Mouse (Mus musculus) liver, embryonic 16.5 days (tissue): Measurements from ENCODE around the gene Lbh. TPM values are rescaled to one million over a fixed set of nuclear protein-coding genes. Genes with fewer than 3 reads are reported as not detected.

Source experiments
- ATAC-seq: fragments of 200-750 bp; cut with Nextera tagmentation; 2 replicates; pipeline ENCODE4 v1.8.0; 2017; ENCODE audit warnings: low read depth, mild to moderate bottlenecking, moderate number of reproducible peaks, moderate library complexity
- H3K27ac ChIP-seq: fragments of 300-500 bp; sonication (generic); 2 replicates; pipeline ENCODE4 v1.5.1; 2014; ENCODE audit warnings: mild to moderate bottlenecking, low read length
- H3K27me3 ChIP-seq: fragments of 300-500 bp; sonication (generic); 2 replicates; pipeline ENCODE4 v1.6.1; 2014; ENCODE audit warnings: low read depth, low read length, mixed read lengths; ENCODE audit not compliant: control insufficient read depth, insufficient read depth
- H3K36me3 ChIP-seq: fragments of 300-500 bp; sonication (generic); 2 replicates; pipeline ENCODE4 v1.6.1; 2014; ENCODE audit warnings: mild to moderate bottlenecking; ENCODE audit not compliant: control insufficient read depth, insufficient read depth
- H3K4me1 ChIP-seq: fragments of 300-500 bp; sonication (generic); 2 replicates; pipeline ENCODE4 v1.6.1; 2014; ENCODE audit warnings: low read depth, low read length, mixed read lengths; ENCODE audit not compliant: control insufficient read depth
- H3K4me2 ChIP-seq: fragments of 300-500 bp; sonication (generic); 2 replicates; pipeline ENCODE4 v1.6.1; 2014; ENCODE audit warnings: low read depth, low read length, mixed read lengths
- H3K4me3 ChIP-seq: fragments of 300-500 bp; sonication (generic); 2 replicates; pipeline ENCODE4 v1.5.1; 2014; ENCODE audit warnings: low read depth, mild to moderate bottlenecking, low read length
- H3K9ac ChIP-seq: fragments of 300-500 bp; sonication (generic); 2 replicates; pipeline ENCODE4 v1.6.1; 2014; ENCODE audit warnings: low read depth, low read length
- H3K9me3 ChIP-seq: fragments of 300-500 bp; sonication (generic); replicated peaks from 2 replicates; pipeline ENCODE4 v1.6.1; 2016; ENCODE audit warnings: low read length; ENCODE audit not compliant: control insufficient read depth
- WGBS: fragments of 180-500 bp; shearing (Covaris S2); extraction: QIAGEN DNeasy Blood & Tissue Kit; methylation state at CpG from one replicate; pipeline ENCODE4 v1.1.7; 2014; ENCODE audit not compliant: insufficient replicate concordance; 5-methylcytosine and 5-hydroxymethylcytosine counted together
- polyA plus RNA-seq: library from polyadenylated mRNA; unstranded; fragments of >200 nt; fragmentation: Nextera tagmentation; extraction: Ambion mirVana; gene quantifications from 2 replicates; pipeline ENCODE4 v1.2.1, GENCODE M21; 2015

Lbh gene
- polyA plus RNA-seq, 1 experiment from 2014 or later = 0.80 TPM

DNA sequence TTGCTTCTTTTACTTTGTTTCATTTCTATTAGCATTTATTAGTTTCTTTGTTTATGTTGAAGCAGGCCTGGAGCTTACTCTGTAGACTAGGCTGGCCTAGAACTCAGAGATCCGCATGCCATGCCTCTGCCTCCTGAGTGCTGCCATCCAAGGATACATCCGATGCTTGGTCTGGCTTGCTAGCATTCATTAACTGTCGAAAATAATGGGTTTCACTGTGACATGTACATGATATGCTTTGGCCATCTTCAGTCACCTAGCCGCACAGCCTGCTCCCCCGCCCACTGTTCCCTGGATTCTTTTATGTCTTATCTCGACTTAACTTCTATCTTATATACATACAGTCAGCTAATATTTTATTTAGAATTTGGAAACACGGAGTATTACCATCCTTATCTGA is 21.0 kb upstream of the Lbh start:
- no peak overlapping the region for H3K27ac ChIP-seq
- no peaks in the 10 kb centered on the region for H3K4me1 ChIP-seq
- H3K4me2 ChIP-seq = no peak overlapping the region
- H3K9me3 ChIP-seq = no peaks in the 10 kb centered on the region
- 64% methylated on average over 7 of the region's 7 CpGs for WGBS
- ATAC-seq = no peak
- H3K9ac ChIP-seq = no peak overlapping the region
- no peak overlapping the region for H3K4me3 ChIP-seq
- H3K36me3 ChIP-seq = no peaks in the 10 kb centered on the region
- H3K27me3 ChIP-seq = no peaks in the 10 kb centered on the region

DNA sequence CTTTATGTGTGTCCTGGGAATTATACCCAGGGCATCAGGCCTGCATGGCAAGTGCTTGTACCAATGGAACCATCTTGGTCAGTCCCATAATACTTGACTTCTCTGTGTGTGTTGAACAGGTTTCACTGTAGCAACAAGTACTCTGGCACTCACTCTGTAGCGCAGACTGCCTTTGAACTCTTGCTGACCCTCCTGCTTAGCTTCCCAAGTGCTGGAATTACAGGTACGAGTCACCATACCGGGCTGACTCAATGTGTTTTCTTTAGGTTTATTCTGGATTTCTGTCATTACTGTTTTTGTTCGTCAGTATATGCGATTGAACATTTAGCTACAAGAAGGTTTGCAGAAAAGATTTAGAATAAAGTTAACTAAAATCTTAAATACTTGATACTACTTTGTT is 20.1 kb upstream of the Lbh start:
- WGBS = 66% methylated on average over 5 of the region's 5 CpGs
- ATAC-seq = no peak
- no peak overlapping the region for H3K9ac ChIP-seq

GRCm38 (mm10) chr17:72898775-72899174 is 19.3 kb upstream of the Lbh start:
- H3K9me3 ChIP-seq = no peaks in the 10 kb centered on the region
- no peak overlapping the region for H3K9ac ChIP-seq
- 60% methylated on average over 3 of the region's 3 CpGs for WGBS
- H3K36me3 ChIP-seq = no peaks in the 10 kb centered on the region
- no peak overlapping the region for H3K4me3 ChIP-seq
- H3K27me3 ChIP-seq = no peaks in the 10 kb centered on the region
- H3K27ac ChIP-seq = no peak overlapping the region
- no peaks in the 10 kb centered on the region for H3K4me1 ChIP-seq
- no peak for ATAC-seq
- no peak overlapping the region for H3K4me2 ChIP-seq

More for the DNA sequence above, 20.1 kb upstream of the Lbh start:
- H3K9me3 ChIP-seq = no peaks in the 10 kb centered on the region
- no peaks in the 10 kb centered on the region for H3K4me1 ChIP-seq
- H3K4me2 ChIP-seq = no peak overlapping the region
- no peak overlapping the region for H3K27ac ChIP-seq
- no peaks in the 10 kb centered on the region for H3K36me3 ChIP-seq
- H3K27me3 ChIP-seq = no peaks in the 10 kb centered on the region
- H3K4me3 ChIP-seq = no peak overlapping the region

DNA sequence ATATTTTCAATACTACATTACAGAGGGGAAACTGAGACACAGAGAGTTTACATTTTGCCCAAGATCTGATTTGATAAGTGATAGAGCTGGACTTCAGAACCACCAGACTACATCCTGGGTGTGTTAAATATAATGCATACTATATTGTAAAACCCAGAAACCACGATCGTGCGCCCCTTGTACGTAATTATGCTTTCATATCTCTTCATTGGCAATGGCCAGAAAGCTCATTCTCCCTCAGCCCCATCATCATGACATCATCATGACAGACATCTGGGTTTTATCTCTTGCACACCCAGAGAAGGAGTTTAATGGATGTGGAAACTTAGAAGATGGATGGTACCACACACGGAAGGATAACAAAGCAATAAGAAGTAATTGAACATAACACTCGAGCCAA is 17.1 kb upstream of the Lbh start:
- H3K4me3 ChIP-seq = no peak overlapping the region
- 65% methylated on average over 6 of the region's 6 CpGs for WGBS
- H3K9ac ChIP-seq = no peak overlapping the region
- no peaks in the 10 kb centered on the region for H3K9me3 ChIP-seq
- no peak overlapping the region for H3K4me2 ChIP-seq
- H3K4me1 ChIP-seq = no peaks in the 10 kb centered on the region
- H3K27ac ChIP-seq = no peak overlapping the region
- H3K36me3 ChIP-seq = no peaks in the 10 kb centered on the region
- ATAC-seq = no peak
- no peaks in the 10 kb centered on the region for H3K27me3 ChIP-seq

GRCm38 (mm10) chr17:72901705-72902104 is 16.4 kb upstream of the Lbh start:
- no peak overlapping the region for H3K4me3 ChIP-seq
- no peak overlapping the region for H3K27ac ChIP-seq
- 60% methylated on average over 4 of the region's 4 CpGs for WGBS
- no peak for ATAC-seq
- no peaks in the 10 kb centered on the region for H3K4me1 ChIP-seq
- H3K9me3 ChIP-seq = no peaks in the 10 kb centered on the region
- no peaks in the 10 kb centered on the region for H3K27me3 ChIP-seq
- no peak overlapping the region for H3K9ac ChIP-seq
- H3K36me3 ChIP-seq = no peaks in the 10 kb centered on the region
- no peak overlapping the region for H3K4me2 ChIP-seq

DNA sequence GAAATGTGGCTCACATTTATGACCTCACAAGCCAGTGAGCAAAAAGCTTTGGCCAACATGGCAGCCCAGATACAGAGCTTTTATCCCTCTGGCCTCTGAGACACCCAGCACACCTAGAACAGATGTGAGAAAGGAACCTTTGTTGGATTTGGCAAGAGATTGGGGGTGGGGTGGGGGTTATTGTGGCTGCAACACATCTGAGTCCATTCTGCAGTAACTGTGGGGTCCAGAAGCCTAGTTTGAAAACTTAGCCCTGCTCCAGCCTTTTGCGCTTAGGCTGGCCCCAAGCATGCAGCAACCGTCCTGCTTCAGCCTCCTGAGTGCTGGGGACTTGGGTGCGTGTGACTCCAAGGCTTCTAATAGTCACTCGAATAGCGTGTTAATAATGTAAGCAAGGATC is 14.8 kb upstream of the Lbh start:
- no peaks in the 10 kb centered on the region for H3K4me1 ChIP-seq
- ATAC-seq = no peak
- WGBS = 75% methylated on average over 5 of the region's 5 CpGs
- no peaks in the 10 kb centered on the region for H3K36me3 ChIP-seq
- no peak overlapping the region for H3K27ac ChIP-seq
- H3K4me3 ChIP-seq = no peak overlapping the region
- H3K27me3 ChIP-seq = no peaks in the 10 kb centered on the region
- H3K9ac ChIP-seq = no peak overlapping the region
- no peak overlapping the region for H3K4me2 ChIP-seq
- no peaks in the 10 kb centered on the region for H3K9me3 ChIP-seq

DNA sequence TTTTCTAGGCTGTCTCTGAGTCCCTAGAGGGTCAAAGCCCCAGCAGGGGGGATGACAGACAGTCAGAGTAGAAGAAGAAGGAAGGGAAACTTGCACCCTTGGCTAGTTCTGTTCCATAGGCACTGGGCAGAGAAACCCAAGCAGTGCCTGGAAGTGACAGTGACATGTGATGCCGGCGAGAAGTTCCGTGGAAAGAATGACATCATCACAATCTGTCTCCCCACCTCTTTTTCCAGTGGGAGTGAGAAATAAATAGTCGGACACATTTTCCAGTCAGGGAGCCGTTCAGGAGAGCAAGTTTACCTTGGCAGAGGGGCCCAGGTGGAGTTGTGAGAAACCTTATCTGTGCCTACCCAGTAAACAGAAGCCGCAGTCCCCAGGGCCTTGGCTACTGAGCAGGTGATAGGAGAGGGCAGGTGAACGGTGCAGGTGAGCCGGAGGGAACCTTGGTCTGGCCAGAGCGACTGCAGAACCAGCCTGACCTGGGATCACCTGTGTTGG is 14.1 kb upstream of the Lbh start:
- Histone ChIP-seq H3K4me3 (no peak overlapping the region), H3K27ac (no peak overlapping the region), H3K9me3 (no peaks in the 10 kb centered on the region), H3K36me3 (no peaks in the 10 kb centered on the region), H3K9ac (no peak overlapping the region), H3K4me1 (no peaks in the 10 kb centered on the region), H3K27me3 (no peaks in the 10 kb centered on the region), H3K4me2 (no peak overlapping the region)
- WGBS = 48% methylated on average over 9 of the region's 9 CpGs
- ATAC-seq = peak; percentile 24; the same call in 1 of the 2 replicates

GRCm38 (mm10) chr17:72904873-72905272 is 13.2 kb upstream of the Lbh start:
- 62% methylated on average over 7 of the region's 7 CpGs for WGBS

DNA sequence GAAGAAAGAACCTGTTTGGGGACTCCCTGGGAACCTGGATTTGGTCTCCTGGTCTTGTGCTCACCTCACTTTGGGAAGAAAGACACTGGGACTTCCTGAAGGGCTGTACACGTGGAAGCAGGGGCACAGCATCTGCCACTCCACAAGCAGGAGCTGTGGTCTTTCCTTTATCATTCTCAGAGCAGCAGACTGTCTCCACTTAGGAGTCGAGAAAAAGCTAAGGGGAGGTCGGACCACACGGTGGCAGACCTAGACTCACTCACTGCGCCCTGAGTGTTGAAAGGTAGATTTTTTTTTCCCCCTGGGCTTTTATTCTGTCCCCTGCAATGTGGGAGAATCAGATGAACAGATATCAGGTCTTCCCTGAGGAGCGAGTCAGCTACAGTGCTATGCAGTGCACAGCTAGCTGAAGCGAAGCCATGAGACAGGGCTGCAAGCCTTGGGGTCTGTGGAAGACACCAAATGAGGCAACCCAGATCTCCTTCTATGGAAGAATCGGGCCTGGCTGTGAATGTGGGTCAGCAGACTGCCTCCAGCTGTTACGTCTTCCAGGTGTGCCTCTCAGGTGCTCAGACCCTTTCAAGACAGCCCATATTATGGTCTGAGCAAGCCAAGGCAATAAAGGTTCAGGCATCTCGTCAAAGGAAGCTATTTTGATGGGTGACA is 11.7 kb upstream of the Lbh start:
- no peak overlapping the region for H3K4me2 ChIP-seq
- H3K4me1 ChIP-seq = no peaks in the 10 kb centered on the region
- no peak for ATAC-seq

More at GRCm38 (mm10) chr17:72904873-72905272, 13.2 kb upstream of the Lbh start:
- H3K27me3 ChIP-seq = no peaks in the 10 kb centered on the region
- no peaks in the 10 kb centered on the region for H3K9me3 ChIP-seq
- no peak overlapping the region for H3K4me3 ChIP-seq
- H3K4me2 ChIP-seq = no peak overlapping the region
- no peaks in the 10 kb centered on the region for H3K4me1 ChIP-seq
- no peaks in the 10 kb centered on the region for H3K36me3 ChIP-seq
- H3K27ac ChIP-seq = no peak overlapping the region
- H3K9ac ChIP-seq = no peak overlapping the region
- no peak for ATAC-seq

More for the DNA sequence above, 11.7 kb upstream of the Lbh start:
- H3K9me3 ChIP-seq = no peaks in the 10 kb centered on the region
- no peaks in the 10 kb centered on the region for H3K27me3 ChIP-seq
- H3K36me3 ChIP-seq = no peaks in the 10 kb centered on the region
- WGBS = 52% methylated on average over 10 of the region's 10 CpGs
- no peak overlapping the region for H3K4me3 ChIP-seq
- no peak overlapping the region for H3K27ac ChIP-seq
- H3K9ac ChIP-seq = no peak overlapping the region
